Comparison of ENCODE assay signal across 12 mouse cellular contexts in genomic region chr7:16956410-16957265, GRCm38 (mm10). TPM values are rescaled to one million over a fixed set of nuclear protein-coding genes. Genes with fewer than 3 reads are reported as not detected.
A peak's percentile ranks its signal among the peaks of the same experiment; 100 is the strongest.
DNase-seq lines count a peak whose midpoint lies in the region; ATAC-seq lines count a peak whose summit lies in the region.
"Had no signal": no experiment of that assay in that cellular context is flagged by ENCODE, and none has a peak within 500 bp of the region (broad histone marks: within the 10 kb centered on the region; RNA-seq: fewer than 3 reads in every experiment).

No protein-coding gene starts in this region.

- peak overlapping the region; percentile 87 for H3K27ac ChIP-seq in hindbrain, embryonic 14.5 days
- peak overlapping the region; percentile 87 for H3K27ac ChIP-seq in midbrain, embryonic 14.5 days (replicated peaks; ENCODE audit: low read depth, low read length)
- H3K27ac ChIP-seq: lung, embryonic 15.5 days had no signal

- peak; percentile 64 for ATAC-seq in hindbrain, embryonic 14.5 days (ENCODE audit: low FRiP score)
- ATAC-seq in midbrain, embryonic 14.5 days (ENCODE audit: low FRiP score, low TSS enrichment), result no peak
- ATAC-seq: Patski had no signal

- 31% methylated on average over 15 of the region's 15 CpGs for WGBS in hindbrain, embryonic 14.5 days
- 25% methylated on average over 15 of the region's 15 CpGs for WGBS in midbrain, embryonic 14.5 days

- H3K9ac ChIP-seq in hindbrain, embryonic 14.5 days, result peak overlapping the region; percentile 34
- H3K9ac ChIP-seq in midbrain, embryonic 14.5 days (replicated peaks; ENCODE audit: low read length), result no peak overlapping the region
- H3K9ac ChIP-seq: lung, embryonic 15.5 days had no signal

- H3K27me3 ChIP-seq in hindbrain, embryonic 14.5 days (ENCODE audit: control insufficient read depth, insufficient read depth, low read length), result no peaks in the 10 kb centered on the region
- no peaks in the 10 kb centered on the region for H3K27me3 ChIP-seq in midbrain, embryonic 14.5 days (ENCODE audit: control insufficient read depth, insufficient read depth, low read length)
- H3K27me3 ChIP-seq: lung, embryonic 15.5 days had no signal

- no peaks in the 10 kb centered on the region for H3K36me3 ChIP-seq in hindbrain, embryonic 14.5 days (replicated peaks; ENCODE audit: control insufficient read depth, insufficient read depth)
- H3K36me3 ChIP-seq in midbrain, embryonic 14.5 days (ENCODE audit: control insufficient read depth, insufficient read depth, low read length), result no peaks in the 10 kb centered on the region
- H3K36me3 ChIP-seq: lung, embryonic 15.5 days had no signal

- H3K4me1 ChIP-seq in hindbrain, embryonic 14.5 days (replicated peaks; ENCODE audit: control insufficient read depth, insufficient read depth, low read length), result peaks cover 44% of the 10 kb centered on the region
- H3K4me1 ChIP-seq in midbrain, embryonic 14.5 days (ENCODE audit: control insufficient read depth, insufficient read depth, low read length), result peaks cover 52% of the 10 kb centered on the region
- H3K4me1 ChIP-seq: lung, embryonic 15.5 days had no signal

- no peak overlapping the region for H3K4me3 ChIP-seq in hindbrain, embryonic 14.5 days (replicated peaks; ENCODE audit: low read length)
- no peak overlapping the region; the same call in 1 of the 2 replicates for H3K4me3 ChIP-seq in midbrain, embryonic 14.5 days (replicated peaks; ENCODE audit: low read depth, low read length)
- H3K4me3 ChIP-seq: lung, embryonic 15.5 days had no signal

- DNase-seq in embryo, embryonic 10.5 days (ENCODE audit: low spot score), result peak; percentile 62
- no peak for DNase-seq in embryo, embryonic 11 days
- DNase-seq in brain, adult 2 months (ENCODE audit: low read depth, low spot score), result peak; percentile 94
- peak; percentile 79 for DNase-seq in hindbrain, embryonic 14.5 days (ENCODE audit: low spot score)
- peak; percentile 89 for DNase-seq in midbrain, embryonic 14.5 days
- DNase-seq in urinary bladder, postnatal 25 days (ENCODE audit: low spot score), result no peak
- DNase-seq in urinary bladder, postnatal 14 days (ENCODE audit: low spot score), result no peak
- no peak for DNase-seq in adipocyte (ENCODE audit: low spot score)
- DNase-seq: heart, postnatal 14 days; kidney, postnatal 36 days had no signal

- peak overlapping the region; percentile 34 for H3K4me2 ChIP-seq in hindbrain, embryonic 14.5 days (replicated peaks)
- H3K4me2 ChIP-seq in midbrain, embryonic 14.5 days (ENCODE audit: low read length), result peak overlapping the region; percentile 29
- H3K4me2 ChIP-seq: lung, embryonic 15.5 days had no signal

- H3K9me3 ChIP-seq in hindbrain, embryonic 14.5 days (ENCODE audit: control insufficient read depth, low read length), result no peaks in the 10 kb centered on the region
- H3K9me3 ChIP-seq in midbrain, embryonic 14.5 days (ENCODE audit: control insufficient read depth, low read length), result no peaks in the 10 kb centered on the region
- H3K9me3 ChIP-seq: lung, embryonic 15.5 days had no signal

RNA-seq across cellular contexts. Expression of gene Pnmal1, which starts 2.8 kb away (rescaled TPM):
- polyA plus RNA-seq in hindbrain, embryonic 14.5 days (2014; fragmentation: Nextera tagmentation; extraction: Ambion mirVana), result 52.1 and 63.2 TPM in 2 replicates
- polyA plus RNA-seq in midbrain, embryonic 14.5 days (2014; fragmentation: Nextera tagmentation; extraction: Ambion mirVana), result 60.8 and 69.8 TPM in 2 replicates
- polyA plus RNA-seq: Patski had no signal

RNA-seq across cellular contexts. Expression of gene Pnmal2, which starts 12.2 kb away (rescaled TPM):
- polyA plus RNA-seq in hindbrain, embryonic 14.5 days (2014; fragmentation: Nextera tagmentation; extraction: Ambion mirVana), result 96.1 and 96.4 TPM in 2 replicates
- 115 and 116 TPM in 2 replicates for polyA plus RNA-seq in midbrain, embryonic 14.5 days (2014; fragmentation: Nextera tagmentation; extraction: Ambion mirVana)

RNA-seq across cellular contexts. Expression of gene Gm42372, which starts 26.2 kb away (rescaled TPM):
- polyA plus RNA-seq in hindbrain, embryonic 14.5 days (2014; fragmentation: Nextera tagmentation; extraction: Ambion mirVana), result 7.6 and 7.8 TPM in 2 replicates
- 6.4 and 8.7 TPM in 2 replicates for polyA plus RNA-seq in midbrain, embryonic 14.5 days (2014; fragmentation: Nextera tagmentation; extraction: Ambion mirVana)

RNA-seq across cellular contexts. Expression of gene Calm3, which starts 32.7 kb away (rescaled TPM):
- 510 and 527 TPM in 2 replicates for polyA plus RNA-seq in hindbrain, embryonic 14.5 days (2014; fragmentation: Nextera tagmentation; extraction: Ambion mirVana)
- polyA plus RNA-seq in midbrain, embryonic 14.5 days (2014; fragmentation: Nextera tagmentation; extraction: Ambion mirVana), result 494 and 652 TPM in 2 replicates

RNA-seq across cellular contexts. Expression of gene Ccdc8, which starts 35.9 kb away (rescaled TPM):
- 4.4 and 5.4 TPM in 2 replicates for polyA plus RNA-seq in hindbrain, embryonic 14.5 days (2014; fragmentation: Nextera tagmentation; extraction: Ambion mirVana)
- polyA plus RNA-seq in midbrain, embryonic 14.5 days (2014; fragmentation: Nextera tagmentation; extraction: Ambion mirVana), result 3.1 and 4.5 TPM in 2 replicates

Comparison
In these comparisons a context has a peak if more than half of its experiments do, and no peak if none do; other contexts are left out.
1. DNase-seq: peak in embryo, embryonic 10.5 days (single experiment), brain, adult 2 months (single experiment), hindbrain, embryonic 14.5 days (single experiment) and midbrain, embryonic 14.5 days (single experiment); none in embryo, embryonic 11 days (single experiment), urinary bladder, postnatal 25 days (single experiment), urinary bladder, postnatal 14 days (single experiment) and adipocyte (single experiment).